Mouse (Mus musculus) WW6 (cell line): ENCODE results near the gene Rmi2.

ENCODE experiments used
- DNase-seq: peaks from one replicate; pipeline ENCODE4 v3.0.0-alpha.2; 2013; ENCODE audit warnings: low read depth, low spot score

The Rmi2 gene

GRCm38 (mm10) chr16:10923561-10923960, 88.7 kb downstream of the Rmi2 start:
- DNase-seq = no peak

- DNase-seq = no peak
Measured at GRCm38 (mm10) chr16:10925591-10926180, 90.8 kb downstream of the Rmi2 start.

- DNase-seq = no peak
Measured at GRCm38 (mm10) chr16:10927026-10927425, 92.2 kb downstream of the Rmi2 start.

- no peak for DNase-seq
Measured at GRCm38 (mm10) chr16:10933372-10933771, 98.5 kb downstream of the Rmi2 start.

GRCm38 (mm10) chr16:10934047-10934446, 99.2 kb downstream of the Rmi2 start:
- DNase-seq = no peak

- DNase-seq = no peak
Measured at GRCm38 (mm10) chr16:10936700-10937319, 102.0 kb downstream of the Rmi2 start.

GRCm38 (mm10) chr16:10937497-10937896, 102.6 kb downstream of the Rmi2 start:
- DNase-seq = no peak

- no peak for DNase-seq
Measured at GRCm38 (mm10) chr16:10939932-10940331, 105.1 kb downstream of the Rmi2 start.

- no peak for DNase-seq
Measured at GRCm38 (mm10) chr16:10940661-10941060, 105.8 kb downstream of the Rmi2 start.
